Mouse (Mus musculus) urinary bladder, adult 2 months (tissue): ENCODE measurements around the gene Grid1. TPM values are rescaled to one million over a fixed set of nuclear protein-coding genes. Genes with fewer than 3 reads are reported as not detected.

Experiments
- DNase-seq: peaks from one replicate; pipeline ENCODE4 v3.0.0; 2022; ENCODE audit warnings: low spot score
- polyA plus RNA-seq: library from polyadenylated mRNA; depleted of rRNA; stranded (reverse); fragments of >200 nt; gene quantifications from 2 replicates; pipeline ENCODE4 v1.2.3, GENCODE M21; 2012

Grid1 gene
- polyA plus RNA-seq, 1 experiment, result 0.07 TPM

DNA sequence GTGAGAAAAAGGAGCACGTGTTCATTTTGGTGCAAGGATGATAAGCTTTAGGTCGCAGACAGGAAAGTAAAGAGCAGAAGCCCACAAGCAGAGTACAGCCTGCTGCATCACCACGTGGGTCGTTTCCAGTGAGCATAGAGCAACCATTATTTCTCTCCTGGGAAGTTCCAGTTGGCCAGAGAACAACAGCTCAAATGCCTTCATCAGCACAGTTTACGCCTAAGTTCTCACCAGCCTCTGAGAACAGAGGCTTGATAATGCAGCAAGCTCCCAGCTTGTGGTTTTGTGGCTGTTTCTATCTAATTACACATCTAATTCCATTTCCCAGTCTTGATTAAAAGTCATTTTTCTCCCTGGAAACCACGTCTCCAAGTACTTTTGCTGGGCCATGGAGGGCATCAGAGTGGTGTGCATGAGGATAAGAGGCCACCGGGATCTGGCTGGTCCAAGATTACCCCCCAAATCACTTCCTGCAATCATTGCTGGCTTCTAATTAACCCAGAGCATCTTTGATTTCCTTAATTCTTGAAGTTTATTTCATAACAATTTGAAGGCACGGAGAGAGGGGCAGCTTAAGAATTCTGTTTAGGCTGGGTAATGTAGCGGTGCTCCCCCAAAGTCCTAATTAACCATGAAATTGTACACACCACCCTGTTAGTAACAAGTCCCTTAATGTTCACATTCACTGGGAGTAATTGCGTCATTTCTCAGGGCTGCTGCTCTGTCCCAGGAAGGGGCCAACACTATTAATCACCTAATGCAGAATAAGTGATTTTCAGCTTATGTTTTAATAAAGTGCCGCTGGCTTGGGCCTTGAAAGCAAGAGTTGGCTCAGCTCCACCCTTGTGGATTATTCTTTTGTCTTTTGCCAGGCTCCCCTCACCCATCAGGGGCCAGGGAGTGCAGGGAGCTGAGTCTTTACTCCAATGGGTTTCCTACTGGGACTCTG, 292.7 kb downstream of the Grid1 start:
- no peak for DNase-seq

DNA sequence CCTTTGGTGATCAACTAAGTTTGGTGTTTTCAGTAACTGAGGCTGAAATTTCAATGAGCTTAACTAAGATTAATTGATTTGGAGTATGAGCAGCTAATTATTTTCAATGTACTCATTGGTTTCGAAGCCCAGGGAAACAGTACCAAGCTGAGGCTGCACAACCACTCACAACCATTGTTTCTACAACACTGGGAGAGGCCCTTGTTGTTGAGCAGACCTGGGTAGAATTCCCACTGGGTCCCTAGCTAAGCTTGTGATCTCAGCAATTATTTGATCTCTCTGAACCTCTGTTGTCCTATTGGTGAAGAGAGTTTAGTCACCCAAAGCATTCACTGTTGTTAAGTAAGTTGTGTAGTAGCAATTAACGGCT, 293.4 kb downstream of the Grid1 start:
- DNase-seq, result no peak

- no peak for DNase-seq
Measured at GRCm38 (mm10) chr14:35115913-35116312, 296.0 kb downstream of the Grid1 start.

DNA sequence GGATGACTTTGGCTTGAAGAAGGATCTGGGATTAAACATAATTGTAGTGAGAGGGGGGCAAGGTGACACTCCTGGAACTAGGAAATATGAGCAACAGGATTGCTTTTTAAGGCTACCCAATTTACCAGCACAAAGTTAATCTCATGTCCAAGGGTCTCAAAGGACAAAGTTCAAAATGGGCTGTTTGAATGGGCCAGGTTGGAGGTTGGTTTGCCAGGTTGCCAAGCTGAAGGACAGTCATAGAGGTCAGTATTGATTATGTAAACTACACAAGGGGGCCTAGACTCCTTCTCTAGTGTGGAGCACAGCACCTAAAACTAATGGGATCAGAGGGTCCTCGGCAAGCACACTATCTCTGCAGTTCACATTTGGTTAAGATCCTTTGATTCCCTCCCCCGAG, 300.2 kb downstream of the Grid1 start:
- no peak for DNase-seq

- no peak for DNase-seq
Measured at GRCm38 (mm10) chr14:35120905-35121304, 301.0 kb downstream of the Grid1 start.

GRCm38 (mm10) chr14:35122111-35122510, 302.2 kb downstream of the Grid1 start:
- DNase-seq, result no peak

DNA sequence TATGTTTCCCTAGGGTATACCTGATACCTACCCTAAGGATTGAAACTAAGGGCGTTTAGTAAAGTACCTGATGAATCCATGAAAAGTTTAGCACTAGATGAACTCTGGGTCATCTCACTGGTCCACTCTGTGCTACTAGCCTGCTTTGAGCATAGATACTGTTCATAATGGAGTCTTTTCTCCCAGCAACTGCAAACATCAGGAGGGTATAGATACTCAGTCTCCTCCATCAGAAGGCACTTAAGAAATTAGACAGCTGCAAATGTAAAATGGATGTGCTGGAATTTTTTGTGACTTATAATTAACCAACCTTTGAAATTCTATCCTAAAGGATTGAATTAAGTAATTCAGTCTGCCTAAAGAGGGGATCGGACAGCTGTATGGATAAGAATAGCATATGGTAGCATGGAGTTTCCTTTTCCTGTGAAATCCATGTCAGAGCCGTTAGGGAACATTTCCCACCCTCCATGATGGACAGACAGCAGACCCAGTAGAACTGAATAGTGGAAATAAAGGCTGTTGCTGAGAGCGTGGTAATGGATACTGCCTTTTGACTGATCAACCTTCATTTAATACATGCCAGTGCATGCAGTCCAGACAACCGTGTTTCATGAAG, 303.5 kb downstream of the Grid1 start:
- DNase-seq, result no peak

- no peak for DNase-seq
Measured at GRCm38 (mm10) chr14:35127616-35128015, 307.7 kb downstream of the Grid1 start.

DNA sequence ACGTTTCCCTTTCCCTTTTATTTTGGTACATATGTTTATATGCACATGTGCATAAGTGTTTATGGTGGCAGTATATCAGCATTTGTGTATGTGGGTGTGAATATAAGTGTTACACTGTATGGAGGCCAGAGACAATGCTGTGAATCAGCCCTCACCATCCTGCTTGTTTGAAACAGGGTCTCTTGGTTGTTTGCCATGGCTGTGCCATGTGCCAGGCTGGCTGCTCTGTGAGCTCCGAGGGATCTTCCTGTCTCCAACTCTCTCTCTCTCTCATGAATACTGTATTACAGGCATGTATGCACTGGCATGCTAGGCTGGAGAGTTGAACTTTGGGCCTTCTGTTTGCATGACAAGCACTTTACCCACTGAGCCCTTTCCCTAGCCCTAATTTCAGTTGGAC, 315.1 kb downstream of the Grid1 start:
- DNase-seq, result no peak

- no peak for DNase-seq
Measured at GRCm38 (mm10) chr14:35138069-35138468, 318.2 kb downstream of the Grid1 start.

DNA sequence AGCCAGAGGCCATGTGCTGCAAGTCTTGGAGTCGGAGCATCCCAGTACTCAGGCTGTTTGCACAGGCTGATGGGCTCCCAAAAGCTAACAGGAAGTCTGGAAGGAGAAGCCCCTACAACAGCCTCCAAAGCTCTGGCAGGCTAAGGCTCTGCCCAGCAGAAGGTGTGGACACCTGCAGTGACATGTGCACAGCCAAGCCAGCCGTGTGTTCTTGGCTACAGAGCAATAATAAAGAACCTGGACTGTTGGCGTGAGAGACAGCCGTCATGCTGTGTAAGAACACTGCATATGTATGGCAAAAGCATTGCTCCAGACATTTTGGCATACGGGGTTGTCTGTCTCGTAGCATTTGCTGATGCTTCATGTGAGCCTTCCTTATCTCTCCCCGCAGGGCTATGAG, 319.9 kb downstream of the Grid1 start:
- DNase-seq, result no peak

DNA sequence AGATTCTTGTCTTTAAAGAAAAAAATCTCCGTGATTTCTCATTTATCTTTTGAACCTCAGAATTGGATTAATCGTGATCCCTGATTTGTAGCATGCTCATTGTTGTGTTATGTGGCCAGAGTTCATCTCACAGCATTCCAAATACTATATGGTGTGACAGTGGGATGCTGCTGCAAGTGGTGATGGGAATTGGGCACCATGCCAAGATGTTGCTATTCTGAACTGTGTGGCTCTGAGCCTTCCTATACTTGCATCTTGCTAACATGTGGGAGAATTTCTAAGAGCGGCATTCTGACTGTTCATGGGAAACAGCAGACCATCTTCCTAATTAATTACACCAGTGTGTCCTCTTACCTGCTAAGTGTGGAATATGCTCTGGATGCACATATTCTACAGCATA, 332.5 kb downstream of the Grid1 start:
- DNase-seq, result no peak

DNA sequence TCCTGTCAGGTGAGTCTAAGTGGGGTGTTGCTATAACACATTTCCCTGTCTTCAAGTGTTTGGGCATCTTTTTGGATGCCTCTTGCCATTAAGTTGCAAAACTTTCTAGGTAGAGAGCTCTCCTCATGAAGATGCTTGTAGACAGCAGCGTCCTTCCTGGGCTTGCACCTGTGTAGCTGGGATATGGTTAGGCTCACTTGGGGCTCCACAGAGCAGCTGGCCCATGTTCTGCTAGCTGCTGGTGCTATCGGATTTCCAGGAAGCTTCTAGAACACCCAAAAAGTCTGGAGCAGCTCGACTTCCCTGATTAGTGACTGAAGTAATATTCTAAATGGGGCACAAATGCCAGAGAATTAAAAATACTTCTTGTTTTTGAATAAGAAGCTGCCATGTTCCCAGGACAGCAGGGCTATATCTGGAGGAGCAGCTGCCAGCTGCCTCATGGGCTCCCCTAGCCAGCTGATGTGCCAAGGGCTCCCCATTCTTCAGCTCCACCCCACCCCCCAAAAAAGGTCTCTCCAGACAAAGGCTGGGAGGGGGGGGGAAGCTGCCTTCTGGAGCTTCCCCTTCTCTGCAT, 333.9 kb downstream of the Grid1 start:
- DNase-seq, result no peak

- DNase-seq, result no peak
Measured at GRCm38 (mm10) chr14:35154364-35154763, 334.5 kb downstream of the Grid1 start.

- DNase-seq, result no peak
Measured at GRCm38 (mm10) chr14:35157069-35157655, 337.3 kb downstream of the Grid1 start.

GRCm38 (mm10) chr14:35159296-35159695, 339.4 kb downstream of the Grid1 start:
- no peak for DNase-seq

GRCm38 (mm10) chr14:35167451-35167850, 347.5 kb downstream of the Grid1 start:
- DNase-seq, result no peak

DNA sequence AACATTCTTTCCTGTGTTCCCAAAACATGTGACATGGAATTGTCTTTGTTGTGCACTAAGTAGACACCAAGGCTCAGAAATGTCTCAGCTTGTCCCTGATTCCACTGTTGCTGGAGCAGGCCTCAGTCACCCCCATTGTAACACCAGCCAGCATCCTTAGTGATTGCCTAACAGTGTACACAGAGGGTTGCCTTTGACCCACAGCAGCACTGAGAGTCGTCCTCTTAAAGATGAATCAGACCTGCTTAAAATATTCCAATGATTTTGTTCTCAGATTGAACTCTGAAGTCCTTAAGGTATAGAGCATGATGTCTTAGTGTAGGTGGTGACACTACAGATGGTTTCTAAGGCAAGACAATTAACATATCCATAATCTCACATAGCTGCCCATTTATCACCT, 354.0 kb downstream of the Grid1 start:
- no peak for DNase-seq

DNA sequence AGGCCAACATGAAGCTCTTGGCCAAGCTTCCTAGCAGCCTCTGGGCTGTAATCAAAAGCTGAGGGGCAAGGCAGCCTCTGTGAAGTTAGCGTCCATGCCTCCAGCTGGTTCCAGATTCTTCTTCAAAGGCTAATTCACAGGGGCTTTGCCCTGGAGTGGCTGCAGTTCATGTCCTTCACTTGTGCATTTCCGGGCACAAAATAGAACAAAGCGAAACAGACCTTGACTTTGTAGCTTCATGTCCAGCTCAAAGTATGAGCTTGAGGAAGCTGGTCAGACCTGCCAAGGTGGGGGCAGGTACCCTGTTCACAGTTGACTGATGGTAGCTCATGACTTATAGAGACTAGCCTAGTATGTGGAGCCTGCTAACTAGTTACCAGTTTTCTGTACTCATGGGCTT, 356.1 kb downstream of the Grid1 start:
- DNase-seq, result no peak

GRCm38 (mm10) chr14:35179076-35179475, 359.2 kb downstream of the Grid1 start:
- no peak for DNase-seq

GRCm38 (mm10) chr14:35185399-35185798, 365.5 kb downstream of the Grid1 start:
- no peak for DNase-seq

GRCm38 (mm10) chr14:35192256-35192655, 372.3 kb downstream of the Grid1 start:
- DNase-seq, result no peak

GRCm38 (mm10) chr14:35197371-35197770, 377.5 kb downstream of the Grid1 start:
- DNase-seq, result no peak
